Mouse (Mus musculus) T-helper 2 cell (primary cell): Measurements from ENCODE around the gene Zc3h18.

Experiments used
- in situ Hi-C: fragments of 300-600 bp; cut with MboI, MseI; formaldehyde crosslinking; loops from one replicate; pipeline ENCODE4 v1.15.1; 2025; ENCODE audit warnings: high pct_unique_total_duplicates

Zc3h18 gene

DNA sequence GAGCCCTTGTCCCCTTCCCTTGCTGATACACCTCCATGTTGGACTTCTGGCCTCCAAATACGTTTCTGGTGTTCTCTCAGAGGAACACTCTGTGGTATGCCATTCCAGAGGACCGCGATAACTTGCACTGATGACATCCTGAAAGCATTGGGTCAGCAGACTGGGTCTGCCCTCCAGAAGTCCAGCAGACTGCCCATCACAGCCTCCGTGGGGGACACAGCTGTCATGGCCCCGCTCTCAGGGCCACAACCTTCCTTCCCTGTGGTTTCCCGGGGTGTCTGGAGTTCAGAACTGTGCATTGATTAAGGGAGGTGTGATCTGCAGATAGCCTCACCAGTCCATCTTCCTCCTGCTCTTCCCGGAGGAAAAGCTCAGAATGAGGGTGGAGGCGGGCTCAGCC lies 86.1 kb downstream of the Zc3h18 start:
- in situ Hi-C loops = no loop called here

DNA sequence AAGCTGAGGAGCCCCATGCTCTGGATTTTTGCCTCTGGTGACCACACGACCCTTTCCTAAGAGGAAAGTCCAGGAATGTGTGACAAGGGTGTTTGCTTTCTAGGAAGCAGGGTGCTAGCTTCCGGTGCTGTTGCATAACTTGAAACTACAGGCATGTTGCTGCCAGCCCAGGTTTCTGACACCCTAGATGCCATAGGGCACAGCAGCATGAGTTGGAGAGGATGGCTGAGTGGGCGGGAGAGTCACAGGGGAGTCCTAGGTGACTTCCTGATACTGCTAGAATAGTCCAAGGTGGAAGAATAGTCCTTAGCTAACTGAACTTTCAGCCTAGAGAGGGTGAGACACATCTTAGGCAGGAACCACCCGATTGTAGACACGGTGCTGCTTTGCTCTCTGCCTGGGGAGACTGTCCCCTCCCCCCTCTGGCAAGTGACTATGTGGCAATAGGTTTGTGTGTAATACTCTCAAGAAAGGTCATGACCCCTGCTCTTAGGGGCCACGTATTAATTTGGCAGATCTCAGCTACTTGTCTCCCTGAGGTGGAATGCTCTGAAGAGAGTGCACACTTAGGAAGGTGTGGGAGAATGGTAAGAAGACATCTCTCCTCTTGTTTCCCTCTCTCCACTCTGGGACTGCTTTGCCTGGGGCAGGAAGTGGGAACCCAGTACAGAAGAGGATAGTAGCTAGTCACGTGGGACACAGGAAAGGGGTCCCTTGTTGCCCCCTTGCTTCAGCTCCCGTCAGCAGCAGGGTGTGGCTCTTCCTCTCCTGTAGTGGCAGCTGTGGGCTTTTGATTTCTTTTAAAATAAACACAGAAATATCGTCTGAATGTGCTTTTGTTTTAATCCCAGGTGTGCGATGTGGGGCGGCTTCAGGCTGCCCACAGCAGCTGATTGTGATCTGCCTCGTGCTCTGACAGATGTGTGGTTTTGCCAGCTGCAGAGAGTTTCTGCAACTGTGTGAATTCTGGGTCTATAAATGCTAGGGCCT lies 87.5 kb downstream of the Zc3h18 start:
- in situ Hi-C loops = no loop called here

DNA sequence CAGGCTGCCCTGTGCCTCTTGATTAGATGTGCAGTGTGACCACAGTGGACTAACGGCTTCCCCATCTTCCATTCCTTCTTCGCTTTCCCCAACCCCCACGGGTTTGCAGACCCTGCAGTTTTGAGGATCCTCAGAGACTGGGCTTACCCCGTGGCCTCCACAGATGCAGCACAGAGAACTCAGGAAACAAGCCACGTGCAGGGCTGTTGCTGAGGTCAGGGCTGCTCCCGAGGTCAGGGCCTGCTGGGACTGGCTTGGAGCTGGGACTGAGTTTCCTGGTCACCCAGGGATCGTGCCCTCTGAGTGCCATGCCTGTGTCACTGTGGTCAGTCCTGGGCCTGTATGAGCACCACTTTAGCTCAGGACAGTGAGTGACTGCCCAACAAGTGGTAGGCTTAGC lies 88.6 kb downstream of the Zc3h18 start:
- in situ Hi-C loops = no loop called here
